Mouse (Mus musculus) liver, embryonic 14.5 days (tissue): ENCODE results near the gene Mindy4b-ps.

Source experiments
- CTCF ChIP-seq: IDR thresholded peaks from 2 replicates; pipeline ENCODE4 v1.5.1; 2016; ENCODE audit warnings: antibody characterized with exemption, low read depth, control low read depth
- EP300 ChIP-seq: IDR thresholded peaks from 2 replicates; pipeline ENCODE4 v1.6.1; 2016; ENCODE audit warnings: antibody characterized with exemption, low read depth

GRCm38 (mm10) chr3:58809111-58809915 is 12.8 kb downstream of the Mindy4b-ps start:
- TF ChIP-seq CTCF = no peak
- no peak for TF ChIP-seq EP300
